Mouse (Mus musculus): ENCODE measurements around the gene Cc2d2b. TPM values are rescaled to one million over a fixed set of nuclear protein-coding genes. Genes with fewer than 3 reads are reported as not detected.

The Cc2d2b gene
- total and polyA plus RNA-seq, 3 experiments: not detected

GRCm38 (mm10) chr19:40805176-40805737 is 56.7 kb downstream of the Cc2d2b start:
- Histone ChIP-seq H3K79me2 (replicated peaks; ENCODE audit: control insufficient read depth, extremely low read depth, insufficient read depth, poor library complexity, severe bottlenecking) (no peaks in the 10 kb centered on the region), H3K27ac (ENCODE audit: insufficient read depth, low read depth) (no peak overlapping the region), H3K36me3 (replicated peaks in 1 of 2; ENCODE audit: control insufficient read depth in 1 of 2, insufficient read depth in 1 of 2, low read length in 1 of 2) (no peaks in the 10 kb centered on the region), H3K4me3 (replicated peaks in 1 of 3; ENCODE audit: low read depth in 2 of 3, low read length in 2 of 3, poor library complexity in 1 of 3) (no peak overlapping the region), H3K4me2 (ENCODE audit: insufficient read depth, low read depth, poor library complexity, severe bottlenecking) (no peak overlapping the region), H3K9ac (ENCODE audit: insufficient read depth, low read depth) (no peak overlapping the region), H3K9me3 (replicated peaks; ENCODE audit: low read length) (no peaks in the 10 kb centered on the region), H3K4me1 (ENCODE audit: control insufficient read depth in 1 of 2, insufficient read depth in 2 of 2) (peaks cover 0 to 8% of the 10 kb centered on the region in 2 experiments; a peak in 2 of 4 replicates), H3K27me3 (replicated peaks) (no peaks in the 10 kb centered on the region)
- in situ Hi-C loops (cut with MboI; ENCODE audit: low pct_ligation_motif_present, low pct_unique_long_range_greater_than_20kb, low sequenced_read_pairs) (no loop called here), dilution Hi-C loops (cut with MboI; ENCODE audit: extremely low pct_ligation_motif_present, extremely low pct_unique_long_range_greater_than_20kb, low sequenced_read_pairs) (no loop called here)
- TF ChIP-seq PAX5 (IDR thresholded peaks at IDR 0.05; ENCODE audit: low read length): no peak
- no peak for TF ChIP-seq EP300 (IDR thresholded peaks at IDR 0.05; ENCODE audit: low read length)
- no peak for TF ChIP-seq MXI1 (IDR thresholded peaks at IDR 0.05; ENCODE audit: low read depth, low read length)
- TF ChIP-seq ETS1 (conservative IDR thresholded peaks at IDR 0.05; ENCODE audit: low read depth, low read length): no peak
- TF ChIP-seq RCOR1 (conservative IDR thresholded peaks at IDR 0.05; ENCODE audit: low read depth, low read length): no peak
- no peak for TF ChIP-seq KAT2A (IDR thresholded peaks at IDR 0.05; ENCODE audit: insufficient replicate concordance, low read length)
- TF ChIP-seq RAD21 (IDR thresholded peaks at IDR 0.05; ENCODE audit: low read depth, low read length): no peak
- TF ChIP-seq JUND (conservative IDR thresholded peaks at IDR 0.05; ENCODE audit: low read depth, low read length): no peak
- no peak for TF ChIP-seq CHD2 (IDR thresholded peaks at IDR 0.05; ENCODE audit: low read length)
- TF ChIP-seq NRF1 (IDR thresholded peaks at IDR 0.05; ENCODE audit: low read depth, low read length): no peak
- TF ChIP-seq ZNF384 (IDR thresholded peaks at IDR 0.05; ENCODE audit: low read depth, low read length): no peak
- no peak for DNase-seq (ENCODE audit: extremely low read depth)

- Histone ChIP-seq H3K36me3 (replicated peaks in 1 of 2; ENCODE audit: control insufficient read depth in 1 of 2, insufficient read depth in 1 of 2, low read length in 1 of 2) (no peaks in the 10 kb centered on the region), H3K4me3 (replicated peaks in 1 of 3; ENCODE audit: low read depth in 2 of 3, low read length in 2 of 3, poor library complexity in 1 of 3) (no peak overlapping the region), H3K9ac (ENCODE audit: insufficient read depth, low read depth) (no peak overlapping the region), H3K79me2 (replicated peaks; ENCODE audit: control insufficient read depth, extremely low read depth, insufficient read depth, poor library complexity, severe bottlenecking) (no peaks in the 10 kb centered on the region), H3K27me3 (replicated peaks) (no peaks in the 10 kb centered on the region), H3K9me3 (replicated peaks; ENCODE audit: low read length) (no peaks in the 10 kb centered on the region), H3K4me1 (ENCODE audit: control insufficient read depth in 1 of 2, insufficient read depth in 2 of 2) (peaks cover 0 to 14% of the 10 kb centered on the region in 2 experiments; a peak in 2 of 4 replicates), H3K4me2 (ENCODE audit: insufficient read depth, low read depth, poor library complexity, severe bottlenecking) (no peak overlapping the region), H3K27ac (ENCODE audit: insufficient read depth, low read depth) (no peak overlapping the region)
- dilution Hi-C loops (cut with MboI; ENCODE audit: extremely low pct_ligation_motif_present, extremely low pct_unique_long_range_greater_than_20kb, low sequenced_read_pairs) (no loop called here), in situ Hi-C loops (cut with MboI; ENCODE audit: low pct_ligation_motif_present, low pct_unique_long_range_greater_than_20kb, low sequenced_read_pairs) (no loop called here)
- TF ChIP-seq NELFE (IDR thresholded peaks at IDR 0.05; ENCODE audit: low read depth, low read length): no peak
- TF ChIP-seq SIN3A (IDR thresholded peaks at IDR 0.05; ENCODE audit: low read length): 0 out of 2 replicates have a peak, but pooled peaks have one; percentile 18
- no peak for TF ChIP-seq TCF12 (IDR thresholded peaks at IDR 0.05; ENCODE audit: low read depth, low read length)
- TF ChIP-seq MAX (IDR thresholded peaks at IDR 0.05; ENCODE audit: low read length): no peak
- no peak for TF ChIP-seq SMC3 (IDR thresholded peaks at IDR 0.05; ENCODE audit: low read depth, low read length)
- TF ChIP-seq BHLHE40 (IDR thresholded peaks at IDR 0.05; ENCODE audit: low read depth, low read length): peak; percentile 37; the same call in 1 of the 2 replicates
- no peak for TF ChIP-seq USF2 (conservative IDR thresholded peaks at IDR 0.05; ENCODE audit: low read depth, low read length)
- TF ChIP-seq ETS1 (conservative IDR thresholded peaks at IDR 0.05; ENCODE audit: low read depth, low read length): no peak
- DNase-seq (ENCODE audit: extremely low read depth): peak; percentile 44
These were observed 61.3 kb downstream of the Cc2d2b start for GRCm38 (mm10) chr19:40809858-40810257.
